In genomic region chr8:94519021-94519420, GRCm38 (mm10) we compare ENCODE assay signal across 12 mouse cellular contexts.
"Had no signal": no experiment of that assay in that cellular context is flagged by ENCODE, and none has a peak within 500 bp of the region (broad histone marks: within the 10 kb centered on the region; RNA-seq: fewer than 3 reads in every experiment).

No protein-coding gene starts in this region.

- DNase-seq: retina, postnatal 1 day; right cerebral cortex, adult 18-20 months; right cerebral cortex, postnatal 14 days; right cerebral cortex, postnatal 25 days; right cerebral cortex, postnatal 4 days; spleen, adult 18-20 months; thymus, adult 18-20 months; thymus, adult 2 months; thymus, postnatal 14 days; thymus, postnatal 25 days; thymus, postnatal 36 days; thymus, postnatal 4 days had no signal
